Mouse (Mus musculus) myocyte (in vitro differentiated cells): ENCODE measurements around the gene Ccdc9. TPM values are rescaled to one million over a fixed set of nuclear protein-coding genes. Genes with fewer than 3 reads are reported as not detected.
A peak's percentile ranks its signal among the peaks of the same experiment; 100 is the strongest.

Experiments used
- H3K27me3 ChIP-seq: one replicate; pipeline ENCODE4 v1.6.1; 2011; ENCODE audit not compliant: control insufficient read depth, insufficient read depth, insufficient read length
- H3K36me3 ChIP-seq: one replicate; pipeline ENCODE4 v1.6.1; 2011; ENCODE audit not compliant: control insufficient read depth, insufficient read depth
- H3K4me2 ChIP-seq: one replicate; pipeline ENCODE4 v1.6.1; 2011; ENCODE audit warnings: low read depth, control low read depth
- H3K4me3 ChIP-seq: one replicate; pipeline ENCODE4 v1.5.1; 2011; ENCODE audit warnings: mild to moderate bottlenecking, control low read depth, moderate library complexity
- H3K79me2 ChIP-seq: one replicate; pipeline ENCODE4 v1.6.1; 2011; ENCODE audit not compliant: control insufficient read depth, insufficient read depth
- H3ac ChIP-seq: one replicate; pipeline ENCODE4 v1.6.1; 2011; ENCODE audit not compliant: control insufficient read depth, insufficient read length
- CEBPB ChIP-seq: IDR thresholded peaks from 2 replicates; pipeline ENCODE4 v1.6.1; 2011; ENCODE audit warnings: mild to moderate bottlenecking, moderate library complexity; ENCODE audit not compliant: poor library complexity, insufficient read depth, severe bottlenecking
- E2F4 ChIP-seq: IDR thresholded peaks from one replicate; pipeline ENCODE4 v1.6.1; 2011; ENCODE audit warnings: mild to moderate bottlenecking, control low read depth, moderate library complexity; ENCODE audit not compliant: insufficient read depth
- MAX ChIP-seq: IDR thresholded peaks from one replicate; pipeline ENCODE4 v1.6.1; 2011; ENCODE audit warnings: low read depth, mild to moderate bottlenecking, control low read depth
- MYOD1 ChIP-seq, 3 experiments: IDR thresholded peaks; one replicate each; pipeline ENCODE4 v1.6.1; 2011; ENCODE audit warnings: control low read depth in 2 of 3, low read depth in 2 of 3, mild to moderate bottlenecking in 2 of 3, moderate library complexity in 1 of 3; ENCODE audit not compliant: insufficient read length in 2 of 3, control insufficient read depth in 1 of 3
- MYOG ChIP-seq, 3 experiments: IDR thresholded peaks; one replicate each; pipeline ENCODE4 v1.6.1; 2011; ENCODE audit warnings: control low read depth in 2 of 3, low read depth in 2 of 3, mild to moderate bottlenecking in 2 of 3; ENCODE audit not compliant: insufficient read length in 2 of 3, control insufficient read depth in 1 of 3, insufficient read depth in 1 of 3
- POLR2A ChIP-seq: IDR thresholded peaks from one replicate; pipeline ENCODE4 v1.6.1; 2011; ENCODE audit warnings: low read depth, mild to moderate bottlenecking, control low read depth, moderate library complexity; ENCODE audit not compliant: insufficient read length
- POLR2AphosphoS2 ChIP-seq: IDR thresholded peaks from one replicate; pipeline ENCODE4 v1.6.1; 2011; ENCODE audit warnings: low read depth, control low read depth; ENCODE audit not compliant: insufficient read length
- REST ChIP-seq: IDR thresholded peaks from one replicate; pipeline ENCODE4 v1.6.1; 2011; ENCODE audit warnings: mild to moderate bottlenecking, control low read depth, moderate library complexity; ENCODE audit not compliant: insufficient read depth, insufficient read length
- SRF ChIP-seq: IDR thresholded peaks from one replicate; pipeline ENCODE4 v1.6.1; 2011; ENCODE audit warnings: low read depth; ENCODE audit not compliant: control insufficient read depth, insufficient read length
- TCF12 ChIP-seq: IDR thresholded peaks from one replicate; pipeline ENCODE4 v1.6.1; 2011; ENCODE audit warnings: mild to moderate bottlenecking, control low read depth; ENCODE audit not compliant: poor library complexity, insufficient read depth, severe bottlenecking
- TCF3 ChIP-seq: IDR thresholded peaks from one replicate; pipeline ENCODE4 v1.6.1; 2011; ENCODE audit warnings: low read depth, control low read depth; ENCODE audit not compliant: insufficient read length
- USF1 ChIP-seq: IDR thresholded peaks from one replicate; pipeline ENCODE4 v1.6.1; 2011; ENCODE audit warnings: low read depth, mild to moderate bottlenecking, control low read depth, moderate library complexity
- polyA plus RNA-seq: library from polyadenylated mRNA; unstranded; fragments of >200 nt; fragmentation: generic; extraction: Trizol; gene quantifications from one replicate; pipeline ENCODE4 v1.2.1, GENCODE M21; 2012; ENCODE audit warnings: missing spikeins

Ccdc9 gene
- polyA plus RNA-seq, 1 experiment: 48.4 TPM

- Histone ChIP-seq H3K36me3 (peaks cover 12% of the 10 kb centered on the region), H3K4me2 (no peak overlapping the region), H3ac (no peak overlapping the region), H3K4me3 (no peak overlapping the region), H3K27me3 (no peaks in the 10 kb centered on the region), H3K79me2 (peaks cover 2% of the 10 kb centered on the region)
- no peak for TF ChIP-seq TCF3
These were observed 33.9 kb upstream of the Ccdc9 start for GRCm38 (mm10) chr7:16320479-16320878.

GRCm38 (mm10) chr7:16319216-16319615, 32.6 kb upstream of the Ccdc9 start:
- Histone ChIP-seq H3ac (no peak overlapping the region), H3K36me3 (peaks cover 12% of the 10 kb centered on the region), H3K4me2 (no peak overlapping the region), H3K79me2 (peaks cover 12% of the 10 kb centered on the region), H3K27me3 (no peaks in the 10 kb centered on the region), H3K4me3 (no peak overlapping the region)
- TF ChIP-seq MYOG (IDR thresholded peaks at IDR 0.05; ENCODE audit: control insufficient read depth in 1 of 3, insufficient read depth in 1 of 3, insufficient read length in 2 of 3, low read depth in 2 of 3): no peak
- no peak for TF ChIP-seq SRF
- no peak for TF ChIP-seq POLR2AphosphoS2
- no peak for TF ChIP-seq MAX
- TF ChIP-seq POLR2A: no peak
- TF ChIP-seq TCF3: no peak

DNA sequence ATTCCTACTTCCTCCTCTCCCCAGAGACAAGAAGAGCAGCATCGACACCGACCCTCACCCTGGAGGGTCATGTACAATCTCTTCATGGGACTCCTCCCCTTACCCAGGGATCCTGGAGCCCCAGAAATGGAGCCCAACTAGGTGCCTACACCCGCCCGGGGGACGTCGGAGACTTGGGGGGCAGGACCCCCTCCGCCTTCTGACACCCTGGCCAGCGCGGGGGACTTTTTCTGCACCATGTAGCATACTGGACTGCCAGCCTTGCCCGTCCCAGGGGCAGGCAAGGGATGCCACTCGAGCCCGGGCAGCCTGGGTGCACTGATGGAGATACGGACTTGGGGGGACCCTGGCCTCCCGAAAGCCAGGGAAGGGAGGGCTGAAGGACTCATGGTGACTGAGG, 30.5 kb upstream of the Ccdc9 start:
- Histone ChIP-seq H3K4me2 (no peak overlapping the region), H3K79me2 (peaks cover 13% of the 10 kb centered on the region), H3K27me3 (no peaks in the 10 kb centered on the region), H3K36me3 (peaks cover 12% of the 10 kb centered on the region), H3K4me3 (no peak overlapping the region), H3ac (no peak overlapping the region)
- no peak for TF ChIP-seq MYOD1 (IDR thresholded peaks at IDR 0.05; ENCODE audit: control insufficient read depth in 1 of 3, insufficient read length in 2 of 3, low read depth in 2 of 3)
- TF ChIP-seq E2F4: no peak
- TF ChIP-seq CEBPB: no peak
- TF ChIP-seq MAX: no peak
- no peak for TF ChIP-seq POLR2A
- TF ChIP-seq TCF3: no peak
- TF ChIP-seq USF1: no peak
- TF ChIP-seq SRF: no peak
- no peak for TF ChIP-seq REST
- TF ChIP-seq MYOG (IDR thresholded peaks at IDR 0.05; ENCODE audit: control insufficient read depth in 1 of 3, insufficient read depth in 1 of 3, insufficient read length in 2 of 3, low read depth in 2 of 3): no peak
- no peak for TF ChIP-seq POLR2AphosphoS2
- no peak for TF ChIP-seq TCF12

GRCm38 (mm10) chr7:16315222-16315759, 28.7 kb upstream of the Ccdc9 start:
- no peak overlapping the region for H3K4me2 ChIP-seq
- H3K79me2 ChIP-seq: peaks cover 23% of the 10 kb centered on the region
- H3K4me3 ChIP-seq: no peak overlapping the region
- peaks cover 12% of the 10 kb centered on the region for H3K36me3 ChIP-seq
- TF ChIP-seq REST: no peak
- no peak for TF ChIP-seq POLR2AphosphoS2
- TF ChIP-seq SRF: no peak
- H3ac ChIP-seq: no peak overlapping the region
- no peaks in the 10 kb centered on the region for H3K27me3 ChIP-seq

DNA sequence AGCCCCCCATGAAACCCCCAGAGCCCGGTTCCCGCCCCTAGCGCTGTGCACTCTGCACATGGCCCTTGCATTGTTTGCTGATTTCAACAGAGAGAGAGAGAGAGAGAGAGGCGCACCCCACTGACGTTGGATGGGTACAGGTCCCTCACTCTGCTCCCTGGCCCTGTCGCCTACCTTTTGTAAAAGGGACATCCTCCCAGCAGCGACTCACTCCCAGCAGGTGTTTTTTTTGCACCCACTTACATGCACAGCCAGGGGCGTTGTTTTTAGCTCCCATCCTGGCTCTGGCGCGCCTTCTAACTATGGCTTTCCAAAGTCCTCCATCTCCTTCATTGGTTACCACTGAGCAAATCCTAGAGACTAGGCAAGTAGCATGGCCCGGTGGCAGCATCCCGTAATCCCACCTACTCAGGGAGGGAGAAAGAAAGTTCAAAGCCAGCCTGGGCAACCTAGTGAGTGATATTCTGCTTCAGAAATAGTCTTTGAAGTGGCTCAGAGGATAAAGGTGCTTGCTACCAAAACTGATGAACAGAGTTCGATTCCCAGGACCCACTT, 27.7 kb upstream of the Ccdc9 start:
- peaks cover 12% of the 10 kb centered on the region for H3K36me3 ChIP-seq
- H3ac ChIP-seq: peak overlapping the region; percentile 95
- peak overlapping the region; percentile 96 for H3K4me3 ChIP-seq
- peaks cover 23% of the 10 kb centered on the region for H3K79me2 ChIP-seq
- peak overlapping the region; percentile 80 for H3K4me2 ChIP-seq
- TF ChIP-seq MYOG (IDR thresholded peaks at IDR 0.05; ENCODE audit: control insufficient read depth in 1 of 3, insufficient read depth in 1 of 3, insufficient read length in 2 of 3, low read depth in 2 of 3) (no peak), CEBPB (no peak), MYOD1 (IDR thresholded peaks at IDR 0.05; ENCODE audit: control insufficient read depth in 1 of 3, insufficient read length in 2 of 3, low read depth in 2 of 3) (no peak), TCF12 (no peak), SRF (no peak), USF1 (no peak), MAX (no peak), TCF3 (no peak), REST (no peak), POLR2AphosphoS2 (no peak), E2F4 (no peak), POLR2A (no peak)
- no peaks in the 10 kb centered on the region for H3K27me3 ChIP-seq
